Mouse (Mus musculus) heart, adult 9 months (tissue): ENCODE data around the gene Prr3.
"Not testable (repeated sequence)": the region's sequence is repeated elsewhere in the genome, so short reads cannot be mapped to it uniquely, and the experiment has no call there.

Source experiments
- DNase-seq, 2 experiments: peaks; one replicate each; pipeline ENCODE4 v3.0.0; 2022; ENCODE audit warnings: low spot score in 2 of 2

The Prr3 gene

DNA sequence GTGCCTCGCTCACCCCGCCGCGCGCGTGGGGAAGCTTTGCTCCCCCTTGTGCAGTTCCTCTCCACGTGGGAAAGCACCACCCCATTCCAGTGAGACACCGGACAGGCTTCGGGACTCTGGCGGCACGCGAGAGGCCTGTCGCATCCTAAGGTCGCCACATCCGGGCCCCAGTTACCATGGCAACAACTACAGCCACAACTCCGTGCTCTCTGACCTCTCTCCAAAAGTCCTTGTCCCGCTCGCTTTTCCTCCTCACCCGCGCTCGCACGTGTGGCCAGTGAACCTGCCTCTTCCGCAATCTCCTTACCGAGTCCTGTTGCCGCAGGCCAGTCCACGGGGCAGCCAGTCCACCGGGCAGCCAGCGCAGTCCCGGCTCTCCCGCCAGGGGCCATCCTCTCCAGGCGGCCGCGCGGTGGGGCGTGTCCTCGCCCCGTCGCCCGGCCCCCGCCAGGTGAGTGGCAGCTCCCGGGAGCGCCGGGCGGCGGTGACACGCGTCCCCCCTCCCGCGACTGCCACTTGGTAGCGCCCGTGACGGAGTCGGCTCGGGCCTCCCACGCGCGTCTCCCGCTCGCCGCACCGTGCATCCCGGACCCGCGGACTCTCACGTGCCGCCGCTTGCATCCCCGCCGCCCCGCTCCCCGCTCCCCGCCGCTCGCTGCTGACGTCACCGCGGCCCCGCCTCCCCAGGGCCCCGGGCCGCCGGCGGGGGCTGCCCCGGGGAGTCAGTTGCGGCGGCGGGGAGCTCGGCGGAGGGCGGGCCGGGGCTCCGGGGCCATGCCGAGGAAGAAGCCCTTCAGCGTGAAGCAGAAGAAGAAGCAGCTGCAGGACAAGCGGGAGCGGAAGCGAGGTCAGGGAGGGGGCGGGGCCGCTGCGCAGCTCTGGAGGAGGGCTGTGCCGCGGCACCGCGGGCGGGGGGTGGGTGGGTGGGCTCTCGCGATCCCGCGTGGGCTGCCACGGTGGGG is at the start of gene Prr3, which contains the start of gene Gnl1:
TSS of gene Prr3 (minus strand) at position 836 of the 962 bp plus-strand sequence.
TSS of gene Gnl1 (plus strand) at position 451 of the 962 bp plus-strand sequence.
- peak; percentile 91 to 93 for DNase-seq

DNA sequence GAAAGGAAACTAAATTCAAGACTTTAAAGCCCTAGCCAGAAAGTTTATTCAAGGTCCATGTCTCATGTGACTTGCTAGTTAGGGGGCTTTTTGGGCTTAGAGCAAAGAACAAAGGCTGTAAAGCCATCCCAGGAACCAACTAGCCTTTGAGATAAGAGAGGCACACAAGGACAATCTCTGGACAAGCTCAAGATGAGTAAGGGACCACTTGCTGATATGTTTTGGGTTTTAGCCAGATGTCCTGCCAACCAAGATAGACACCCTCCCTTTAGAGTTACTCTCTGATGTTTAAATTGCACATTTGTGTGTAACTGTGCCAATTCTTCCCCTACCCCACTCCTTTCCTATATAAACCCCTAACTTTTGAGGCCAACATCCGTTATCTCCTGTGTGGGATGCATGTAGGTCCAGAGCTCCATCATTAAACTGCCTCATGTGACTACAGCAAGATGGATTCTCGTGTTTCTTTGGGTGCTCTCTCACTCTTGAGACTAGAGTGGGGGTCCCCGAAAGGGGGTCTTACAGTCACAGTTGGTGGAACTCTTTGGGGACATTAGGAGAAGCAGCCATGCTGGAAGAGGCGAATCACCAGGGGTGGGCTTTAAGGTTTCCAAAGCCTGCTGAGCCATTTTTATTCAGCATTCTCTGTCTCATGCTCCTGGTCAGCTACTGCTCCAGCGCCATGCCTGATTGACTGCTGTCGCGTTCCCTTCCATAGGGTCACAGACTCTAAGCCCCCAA is 49.0 kb upstream of the Prr3 start:
- no peak for DNase-seq

- DNase-seq = no peak
Measured at GRCm38 (mm10) chr17:36027663-36028062, 47.6 kb upstream of the Prr3 start.

DNA sequence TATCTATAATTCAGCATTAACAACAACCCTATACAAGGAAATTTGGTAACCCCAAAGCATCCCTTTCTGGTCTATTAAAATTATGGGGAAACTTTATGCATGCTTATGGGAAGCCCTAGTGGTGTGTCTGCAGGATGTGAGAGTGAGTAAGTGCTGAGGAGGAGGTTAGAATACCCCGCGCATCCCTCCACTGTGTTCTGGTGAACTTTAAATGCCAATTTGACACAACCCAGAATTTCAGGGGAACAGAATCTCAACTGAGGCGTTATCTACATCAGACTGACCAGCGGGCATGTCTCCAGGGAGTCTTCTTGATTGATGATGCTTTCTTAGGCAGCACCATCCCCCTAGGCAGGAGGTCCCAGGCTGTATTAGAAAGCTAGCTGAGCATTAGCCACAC is 45.9 kb upstream of the Prr3 start:
- DNase-seq = no peak

DNA sequence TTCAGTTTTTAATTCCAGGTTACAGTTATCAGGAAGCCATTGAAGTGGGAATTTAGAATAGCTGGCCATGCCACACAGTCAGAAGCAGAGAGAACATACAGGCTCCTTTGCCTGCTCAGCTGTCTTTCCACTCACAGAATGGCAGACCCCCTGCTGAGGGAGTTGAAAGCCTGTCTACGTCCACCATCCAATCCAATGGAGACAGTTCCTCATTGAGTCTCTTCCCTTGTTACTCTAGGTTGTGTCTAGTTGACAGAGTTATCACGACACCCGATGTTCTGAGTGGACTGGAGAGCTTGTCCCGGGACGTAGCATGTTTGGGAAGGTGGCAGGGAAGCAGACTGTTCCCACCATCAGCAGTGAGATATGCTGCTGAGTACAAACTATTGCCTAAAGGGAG is 45.2 kb upstream of the Prr3 start:
- no peak for DNase-seq

- DNase-seq = peak; percentile 55 to 58
Measured at GRCm38 (mm10) chr17:36023710-36024654, 43.9 kb upstream of the Prr3 start.

DNA sequence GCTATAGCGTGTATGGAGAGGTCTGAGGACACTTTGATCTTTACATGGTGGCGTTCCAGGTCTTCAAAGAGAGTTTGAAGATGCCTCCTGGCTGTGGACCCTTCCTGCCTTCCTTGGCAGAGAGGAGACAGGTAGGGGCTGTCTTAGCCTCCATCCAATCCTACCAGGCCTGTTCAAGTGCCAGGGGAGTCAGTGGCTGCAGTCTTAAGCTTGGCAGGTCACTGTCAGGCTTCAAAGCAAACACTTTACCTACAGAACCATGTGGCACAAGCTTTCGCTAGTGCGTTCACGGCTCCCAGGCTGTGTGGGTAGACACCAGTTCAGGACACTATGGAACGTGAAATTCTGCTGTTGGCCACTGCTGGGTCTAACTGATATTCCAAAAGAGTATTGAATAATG is 42.9 kb upstream of the Prr3 start:
- DNase-seq = no peak

DNA sequence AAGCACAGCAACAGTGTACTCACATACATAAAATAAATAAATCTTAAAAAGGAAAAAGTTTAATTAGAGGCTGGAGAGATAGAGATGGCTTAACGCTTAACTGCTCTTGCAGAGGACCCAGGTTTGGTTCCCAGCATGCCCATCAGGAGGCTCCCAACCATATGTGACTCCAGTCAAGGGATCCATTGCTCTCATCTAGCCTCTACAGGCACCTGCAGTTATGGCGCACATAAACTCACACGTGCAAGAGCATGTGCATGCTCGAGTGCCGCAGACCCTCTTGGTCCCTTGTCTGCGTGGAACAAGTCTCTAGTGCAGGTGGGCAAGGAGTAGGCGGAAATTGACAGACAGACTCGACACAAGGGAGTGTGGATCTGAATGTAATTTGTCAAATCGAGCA is 42.1 kb upstream of the Prr3 start:
- DNase-seq = no peak

DNA sequence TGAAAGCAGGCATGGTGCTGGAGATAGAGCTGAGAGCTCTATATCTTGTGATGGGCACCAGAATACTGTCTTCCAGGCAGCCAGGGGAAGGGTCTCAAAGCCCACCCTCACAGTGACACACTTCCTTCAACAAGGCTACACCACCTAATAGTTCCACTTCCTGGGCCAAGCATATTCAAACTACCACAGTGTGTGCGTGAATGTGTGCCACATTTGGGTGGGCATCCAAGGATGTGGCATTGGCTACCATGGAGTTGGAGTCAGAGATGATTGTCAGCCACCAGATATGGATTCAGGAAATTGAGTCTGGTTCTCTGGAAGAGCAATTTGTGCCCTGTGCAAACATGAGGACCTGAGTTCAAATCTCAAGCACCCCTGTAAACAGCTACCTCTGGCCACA is 41.3 kb upstream of the Prr3 start:
- no peak for DNase-seq

- peak; percentile 90 for DNase-seq
Measured at GRCm38 (mm10) chr17:36020191-36021073, 40.4 kb upstream of the Prr3 start, which contains the start of gene H2-T24. Gene H2-T24, minus strand, starts transcription at chr17:36020560.

DNA sequence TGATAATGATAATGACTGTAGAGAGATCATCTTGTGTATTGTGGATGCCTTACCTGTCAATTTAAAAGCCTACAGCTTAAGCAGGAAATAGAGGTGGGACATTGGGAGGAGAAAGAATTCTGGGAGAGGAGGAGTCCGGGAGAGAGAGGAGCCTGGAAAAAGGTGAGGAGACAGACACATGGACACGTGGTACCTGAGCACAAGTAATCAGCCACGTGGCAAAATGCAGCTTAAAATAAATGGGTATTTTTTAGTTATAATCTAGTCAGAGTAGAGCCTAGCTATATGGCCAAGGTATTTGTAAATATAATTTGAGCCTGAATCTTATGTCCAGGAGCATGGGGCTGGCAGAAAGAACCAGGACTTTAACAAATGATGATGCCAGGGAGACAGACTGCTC is 39.5 kb upstream of the Prr3 start:
- DNase-seq = no peak

DNA sequence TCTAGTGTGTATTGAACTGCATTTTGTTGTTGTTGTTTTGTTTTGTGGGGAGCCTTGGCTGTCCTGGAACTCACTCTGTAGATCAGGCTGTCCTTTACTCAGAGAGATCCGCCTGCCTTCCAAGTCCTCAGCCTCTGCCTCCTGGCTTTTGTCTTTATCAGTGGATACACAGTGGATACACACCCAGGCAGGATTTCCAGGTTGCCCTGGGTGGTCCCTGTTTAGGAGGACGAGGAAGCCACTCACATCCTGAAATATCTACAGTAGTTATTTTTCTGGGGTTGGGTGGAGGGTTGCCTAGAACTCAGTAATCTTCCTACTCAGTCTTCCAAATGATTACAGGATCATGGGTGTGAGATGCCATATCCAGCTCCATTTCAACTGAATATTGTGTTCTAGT is 38.9 kb upstream of the Prr3 start:
- peak; percentile 61 to 77 for DNase-seq

DNA sequence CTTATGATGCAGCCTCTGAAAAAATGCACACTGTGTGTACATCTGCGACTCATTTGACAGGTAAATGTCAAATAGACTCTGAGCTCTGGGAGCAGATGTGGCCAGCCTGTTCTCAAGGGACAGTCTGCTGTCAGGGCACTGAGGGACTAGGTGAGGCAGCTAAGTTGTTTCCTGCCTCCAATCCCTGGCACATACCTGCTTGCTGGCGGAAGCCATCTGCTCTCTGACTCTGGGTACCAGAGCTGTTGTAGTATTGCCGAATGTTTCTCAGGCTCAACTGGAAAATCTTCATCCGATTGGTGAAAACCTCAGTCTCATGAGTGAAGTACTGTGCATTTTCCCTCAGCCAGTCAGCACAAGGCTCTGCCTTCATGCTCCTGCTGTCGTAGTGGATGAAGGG is 37.0 kb upstream of the Prr3 start:
- no peak for DNase-seq

DNA sequence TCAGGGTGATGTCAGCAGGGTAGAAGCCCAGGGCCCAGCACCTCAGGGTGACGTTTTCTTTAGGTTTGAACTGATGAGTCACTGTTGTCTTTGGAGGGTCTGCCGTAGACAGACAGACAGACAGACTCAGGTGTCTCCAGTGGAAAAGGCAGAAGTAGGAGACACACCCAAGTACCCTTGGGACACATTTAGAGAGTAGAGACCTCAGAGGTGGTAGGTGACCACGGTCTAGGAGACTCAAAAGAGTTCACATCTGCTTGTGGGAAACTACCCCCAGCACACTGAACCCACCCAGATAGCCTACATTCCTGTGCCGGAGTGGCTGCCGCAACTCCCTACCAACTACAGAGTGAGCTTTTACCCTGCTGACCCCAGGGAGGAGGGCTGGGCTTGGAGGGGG is 34.9 kb upstream of the Prr3 start:
- DNase-seq = no peak

DNA sequence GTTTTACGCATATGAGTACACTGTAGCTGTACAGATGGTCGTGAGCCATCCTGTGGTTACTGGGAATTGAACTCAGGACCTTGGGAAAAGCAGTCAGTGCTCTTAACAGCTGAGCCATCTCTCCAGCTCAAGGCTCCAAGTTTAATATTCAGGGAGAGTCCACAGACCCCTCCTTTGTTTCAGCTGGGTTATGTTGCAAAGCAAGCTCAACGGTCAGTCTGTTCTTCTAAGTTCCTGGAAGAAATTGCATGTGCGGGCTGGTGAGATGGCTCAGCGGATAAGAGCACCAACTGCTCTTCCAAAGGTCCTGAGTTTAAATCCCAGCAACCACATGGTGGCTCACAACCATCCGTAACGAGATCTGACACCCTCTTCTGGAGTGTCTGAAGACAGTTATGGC is 24.4 kb upstream of the Prr3 start:
- DNase-seq = not testable (repeated sequence)

DNA sequence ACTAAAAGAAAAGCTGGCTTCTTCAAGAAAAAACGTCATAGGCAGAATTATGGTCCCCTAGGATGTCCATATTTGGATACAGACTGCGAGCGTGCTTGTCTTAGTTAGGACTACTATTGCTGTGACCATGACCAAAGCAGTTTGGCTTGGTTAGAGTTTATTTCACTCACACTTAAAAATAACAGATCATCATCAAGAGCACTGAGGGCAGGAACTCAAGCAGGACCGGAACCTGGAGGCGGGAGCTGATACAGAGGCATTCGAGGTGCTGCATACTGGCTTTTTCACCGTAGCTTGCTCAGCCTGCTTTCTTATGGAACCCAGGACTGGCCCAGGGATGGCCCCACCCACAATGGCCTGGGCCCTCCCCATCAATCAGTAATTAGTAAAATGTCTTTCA is 23.3 kb upstream of the Prr3 start:
- DNase-seq = no peak

- no peak for DNase-seq
Measured at GRCm38 (mm10) chr17:36001966-36002365, 21.9 kb upstream of the Prr3 start.

GRCm38 (mm10) chr17:36001121-36001897 is 21.3 kb upstream of the Prr3 start:
- DNase-seq = no peak

DNA sequence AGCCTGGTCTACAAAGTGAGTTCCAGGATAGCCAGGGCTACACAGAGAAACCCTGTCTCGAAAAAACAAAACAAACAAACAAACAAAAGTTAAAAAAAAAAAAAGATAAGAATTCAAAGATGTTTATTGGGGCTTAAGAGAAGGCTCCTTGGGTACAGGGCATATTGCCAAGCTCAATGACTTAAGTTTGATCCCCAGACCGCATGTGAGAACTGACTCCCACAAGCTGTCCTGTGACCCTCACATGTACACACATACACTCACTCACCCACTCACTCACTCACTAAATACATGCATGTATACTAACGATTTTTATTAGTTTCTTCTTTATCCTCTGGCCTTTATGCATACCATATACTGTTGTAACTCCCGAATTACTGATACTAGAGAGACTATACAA is 20.3 kb upstream of the Prr3 start:
- DNase-seq = no peak

GRCm38 (mm10) chr17:35999356-35999755 is 19.3 kb upstream of the Prr3 start:
- DNase-seq = no peak
